Mouse (Mus musculus) olfactory bulb, adult 2 months (tissue): ENCODE measurements at regions not wholly inside any gene's neighbourhood (a gene's known extent, or its start where the extent isn't known, plus 50 kb on each side); places are given as distances from the start of the nearest gene placed in this dataset.

Source experiments
- H3K27ac ChIP-seq: fragments of 200-500 bp; 2 replicates; pipeline ENCODE4 v1.5.1; 2012; ENCODE audit warnings: low read depth, low read length; ENCODE audit not compliant: insufficient read depth
- H3K4me1 ChIP-seq: fragments of 200-500 bp; 2 replicates; pipeline ENCODE4 v1.6.1; 2012; ENCODE audit warnings: low read length; ENCODE audit not compliant: control insufficient read depth, insufficient read depth
- H3K4me3 ChIP-seq: fragments of 200-500 bp; 2 replicates; pipeline ENCODE4 v1.5.1; 2012; ENCODE audit warnings: mild to moderate bottlenecking, low read depth, low read length, moderate library complexity; ENCODE audit not compliant: insufficient read depth
- CTCF ChIP-seq: fragments of 200-500 bp; IDR thresholded peaks from 2 replicates; pipeline ENCODE4 v1.5.1; 2012; ENCODE audit warnings: low read depth, mild to moderate bottlenecking, low read length, moderate library complexity; ENCODE audit not compliant: insufficient read depth
- POLR2A ChIP-seq: fragments of 200-500 bp; IDR thresholded peaks from 2 replicates; pipeline ENCODE4 v1.6.1; 2012; ENCODE audit warnings: mild to moderate bottlenecking, low read depth, low read length, moderate library complexity; ENCODE audit not compliant: insufficient read depth
- WGBS: fragments of 180-500 bp; shearing (Covaris S2); methylation state at CpG from one replicate; pipeline ENCODE4 v1.1.7; 2018; 5-methylcytosine and 5-hydroxymethylcytosine counted together

GRCm38 (mm10) chr5:97330074-97330473 lies 62.1 kb downstream of the Naa11 start:
- H3K27ac ChIP-seq, result no peak overlapping the region
- 53% methylated on average over 1 of the region's 1 CpGs for WGBS
- H3K4me1 ChIP-seq, result no peaks in the 10 kb centered on the region
- TF ChIP-seq POLR2A, result no peak
- TF ChIP-seq CTCF, result no peak
- H3K4me3 ChIP-seq, result no peak overlapping the region

- TF ChIP-seq POLR2A, result no peak
- TF ChIP-seq CTCF, result no peak
- Histone ChIP-seq H3K4me3 (no peak overlapping the region), H3K27ac (no peak overlapping the region), H3K4me1 (no peaks in the 10 kb centered on the region)
- 78% methylated on average over 5 of the region's 5 CpGs for WGBS
Measured at GRCm38 (mm10) chr5:97325831-97326230, 66.3 kb downstream of the Naa11 start.

- H3K4me3 ChIP-seq, result no peak overlapping the region
- TF ChIP-seq POLR2A, result no peak
- no peak for TF ChIP-seq CTCF
- no peaks in the 10 kb centered on the region for H3K4me1 ChIP-seq
- WGBS, result 68% methylated on average over 3 of the region's 3 CpGs
- no peak overlapping the region for H3K27ac ChIP-seq
Measured at GRCm38 (mm10) chr5:97323873-97324272, 68.3 kb downstream of the Naa11 start.

GRCm38 (mm10) chr5:97319816-97320487 lies 72.2 kb downstream of the Naa11 start:
- TF ChIP-seq CTCF (no peak), POLR2A (no peak)

GRCm38 (mm10) chr5:97306902-97307301 lies 85.3 kb downstream of the Naa11 start:
- Histone ChIP-seq H3K4me1 (no peaks in the 10 kb centered on the region), H3K27ac (no peak overlapping the region), H3K4me3 (no peak overlapping the region)
- TF ChIP-seq POLR2A (no peak), CTCF (no peak)
- 62% methylated on average over 4 of the region's 4 CpGs for WGBS

More at GRCm38 (mm10) chr5:97319816-97320487, 72.2 kb downstream of the Naa11 start:
- 95% methylated on average over 2 of the region's 2 CpGs for whole genome bisulfite sequencing
- Histone ChIP-seq H3K27ac (no peak overlapping the region), H3K4me3 (no peak overlapping the region), H3K4me1 (no peaks in the 10 kb centered on the region)

GRCm38 (mm10) chr5:97304921-97305320 lies 87.3 kb downstream of the Naa11 start:
- no peaks in the 10 kb centered on the region for H3K4me1 ChIP-seq
- H3K4me3 ChIP-seq, result no peak overlapping the region
- no peak overlapping the region for H3K27ac ChIP-seq
- WGBS, result 89% methylated on average over 4 of the region's 4 CpGs
- TF ChIP-seq POLR2A (no peak), CTCF (no peak)

GRCm38 (mm10) chr5:97301621-97302020 lies 90.6 kb downstream of the Naa11 start:
- no peak overlapping the region for H3K4me3 ChIP-seq
- TF ChIP-seq CTCF (no peak), POLR2A (no peak)
- no peaks in the 10 kb centered on the region for H3K4me1 ChIP-seq
- H3K27ac ChIP-seq, result no peak overlapping the region
- WGBS, result 81% methylated on average over 4 of the region's 4 CpGs

GRCm38 (mm10) chr5:97300861-97301260 lies 91.3 kb downstream of the Naa11 start:
- TF ChIP-seq POLR2A, result no peak
- TF ChIP-seq CTCF, result no peak
- H3K27ac ChIP-seq, result no peak overlapping the region
- 61% methylated on average over 5 of the region's 5 CpGs for WGBS

GRCm38 (mm10) chr5:97300114-97300840 lies 91.9 kb downstream of the Naa11 start:
- no peak for TF ChIP-seq CTCF
- no peaks in the 10 kb centered on the region for H3K4me1 ChIP-seq
- no peak overlapping the region for H3K4me3 ChIP-seq
- H3K27ac ChIP-seq, result no peak overlapping the region
- 84% methylated on average over 6 of the region's 6 CpGs for WGBS

More at GRCm38 (mm10) chr5:97300861-97301260, 91.3 kb downstream of the Naa11 start:
- H3K4me3 ChIP-seq, result no peak overlapping the region
- no peaks in the 10 kb centered on the region for H3K4me1 ChIP-seq
